Mouse (Mus musculus) midbrain, embryonic 15.5 days (tissue): ENCODE measurements around the gene Zfp286. TPM values are rescaled to one million over a fixed set of nuclear protein-coding genes. Genes with fewer than 3 reads are reported as not detected.

Experiments
- ATAC-seq: fragments of 200-750 bp; cut with Nextera tagmentation; replicated peaks from 2 replicates; pipeline ENCODE4 v1.8.0; 2017; ENCODE audit warnings: moderate TSS enrichment
- H3K27ac ChIP-seq: fragments of 300-500 bp; sonication (generic); 2 replicates; pipeline ENCODE4 v1.5.1; 2015; ENCODE audit warnings: mild to moderate bottlenecking, inconsistent platforms
- H3K27me3 ChIP-seq: fragments of 300-500 bp; sonication (generic); replicated peaks from 2 replicates; pipeline ENCODE4 v1.6.1; 2015; ENCODE audit warnings: inconsistent platforms
- H3K36me3 ChIP-seq: fragments of 300-500 bp; sonication (generic); replicated peaks from 2 replicates; pipeline ENCODE4 v1.6.1; 2015; ENCODE audit warnings: inconsistent platforms
- H3K4me1 ChIP-seq: fragments of 300-500 bp; sonication (generic); 2 replicates; pipeline ENCODE4 v1.6.1; 2015; ENCODE audit warnings: inconsistent platforms
- H3K4me2 ChIP-seq: fragments of 300-500 bp; sonication (generic); 2 replicates; pipeline ENCODE4 v1.6.1; 2015; ENCODE audit warnings: inconsistent platforms, mild to moderate bottlenecking, moderate library complexity
- H3K4me3 ChIP-seq: fragments of 300-500 bp; sonication (generic); 2 replicates; pipeline ENCODE4 v1.5.1; 2015; ENCODE audit warnings: mild to moderate bottlenecking, inconsistent platforms
- H3K9ac ChIP-seq: fragments of 300-500 bp; sonication (generic); 2 replicates; pipeline ENCODE4 v1.6.1; 2015; ENCODE audit warnings: mild to moderate bottlenecking, inconsistent platforms
- H3K9me3 ChIP-seq: fragments of 300-500 bp; sonication (generic); 2 replicates; pipeline ENCODE4 v1.6.1; 2016; ENCODE audit warnings: inconsistent platforms
- WGBS: fragments of 180-500 bp; shearing (Covaris S2); methylation state at CpG from one replicate; pipeline ENCODE4 v1.1.7; 2015; ENCODE audit warnings: mixed read lengths; 5-methylcytosine and 5-hydroxymethylcytosine counted together
- polyA plus RNA-seq: library from polyadenylated mRNA; unstranded; fragments of >200 nt; fragmentation: Nextera tagmentation; extraction: Ambion mirVana; gene quantifications from 2 replicates; pipeline ENCODE4 v1.2.1, GENCODE M21; 2015

Zfp286 gene
- polyA plus RNA-seq, 1 experiment from 2014 or later, result 36.3 TPM

GRCm38 (mm10) chr11:62741186-62741585 is 48.1 kb downstream of the Zfp286 start:
- WGBS, result 95% methylated on average over 2 of the region's 2 CpGs
- no peak for ATAC-seq
- Histone ChIP-seq H3K4me1 (peaks cover 8% of the 10 kb centered on the region; the same call in 1 of the 2 replicates), H3K36me3 (no peaks in the 10 kb centered on the region), H3K27ac (no peak overlapping the region), H3K4me3 (no peak overlapping the region), H3K4me2 (no peak overlapping the region), H3K9ac (no peak overlapping the region), H3K9me3 (no peaks in the 10 kb centered on the region), H3K27me3 (no peaks in the 10 kb centered on the region)

- Histone ChIP-seq H3K4me2 (no peak overlapping the region), H3K36me3 (peaks cover 6% of the 10 kb centered on the region; the same call in 1 of the 2 replicates), H3K9me3 (no peaks in the 10 kb centered on the region), H3K9ac (no peak overlapping the region), H3K4me3 (no peak overlapping the region), H3K27me3 (no peaks in the 10 kb centered on the region), H3K4me1 (peaks cover 22% of the 10 kb centered on the region), H3K27ac (no peak overlapping the region)
- 89% methylated on average over 3 of the region's 3 CpGs for WGBS
- no peak for ATAC-seq
Observed at GRCm38 (mm10) chr11:62732665-62733064, 56.6 kb downstream of the Zfp286 start.

GRCm38 (mm10) chr11:62732022-62732387 is 57.3 kb downstream of the Zfp286 start:
- Histone ChIP-seq H3K9me3 (no peaks in the 10 kb centered on the region), H3K36me3 (peaks cover 11% of the 10 kb centered on the region; the same call in 1 of the 2 replicates), H3K27ac (peak overlapping the region; percentile 94), H3K4me2 (peak overlapping the region; percentile 64), H3K4me3 (peak overlapping the region; percentile 77), H3K4me1 (peaks cover 22% of the 10 kb centered on the region), H3K27me3 (no peaks in the 10 kb centered on the region), H3K9ac (0 out of 2 replicates have a peak overlapping the region, but pooled peaks have one; percentile 81)
- ATAC-seq, result no peak; the same call in 1 of the 2 replicates
- WGBS, result 5% methylated on average over 5 of the region's 5 CpGs

- peak within 1 kb of the TSS; percentile 94 for H3K27ac ChIP-seq
- no peaks in the 10 kb centered on the region for H3K9me3 ChIP-seq
- peak within 1 kb of the TSS; percentile 77 for H3K4me3 ChIP-seq
- H3K27me3 ChIP-seq, result no peaks in the 10 kb centered on the region
- peak; percentile 99 for ATAC-seq
- peak within 1 kb of the TSS; percentile 64 for H3K4me2 ChIP-seq
- peaks cover 11% of the 10 kb centered on the region; the same call in 1 of the 2 replicates for H3K36me3 ChIP-seq
- WGBS, result under 1% methylated on average over 48 of the region's 48 CpGs
- peaks cover 22% of the 10 kb centered on the region for H3K4me1 ChIP-seq
- H3K9ac ChIP-seq, result peak within 1 kb of the TSS; percentile 81
Observed at GRCm38 (mm10) chr11:62731311-62732021, 57.8 kb downstream of the Zfp286 start, which contains the start of gene Zfp287. Gene Zfp287 (minus strand): TSS chr11:62731905.

- H3K36me3 ChIP-seq, result peaks cover 34% of the 10 kb centered on the region; the same call in 1 of the 2 replicates
- no peak overlapping the region for H3K9ac ChIP-seq
- H3K4me1 ChIP-seq, result peaks cover 22% of the 10 kb centered on the region
- H3K4me2 ChIP-seq, result no peak overlapping the region
- H3K9me3 ChIP-seq, result no peaks in the 10 kb centered on the region
- no peak overlapping the region for H3K27ac ChIP-seq
- 93% methylated on average over 8 of the region's 8 CpGs for WGBS
- no peak overlapping the region for H3K4me3 ChIP-seq
- no peaks in the 10 kb centered on the region for H3K27me3 ChIP-seq
- ATAC-seq, result no peak
Observed at GRCm38 (mm10) chr11:62728276-62728675, 61.0 kb downstream of the Zfp286 start.

- Histone ChIP-seq H3K9ac (no peak overlapping the region), H3K36me3 (peaks cover 46% of the 10 kb centered on the region), H3K27me3 (no peaks in the 10 kb centered on the region), H3K4me1 (no peaks in the 10 kb centered on the region), H3K4me2 (no peak overlapping the region), H3K9me3 (no peaks in the 10 kb centered on the region), H3K4me3 (no peak overlapping the region), H3K27ac (no peak overlapping the region)
- no peak for ATAC-seq
- 90% methylated on average over 5 of the region's 5 CpGs for WGBS
Observed at GRCm38 (mm10) chr11:62710657-62711056, 78.6 kb downstream of the Zfp286 start.

GRCm38 (mm10) chr11:62708252-62708651 is 81.0 kb downstream of the Zfp286 start:
- Histone ChIP-seq H3K4me1 (no peaks in the 10 kb centered on the region), H3K27me3 (no peaks in the 10 kb centered on the region), H3K9ac (no peak overlapping the region), H3K4me3 (no peak overlapping the region), H3K4me2 (no peak overlapping the region), H3K27ac (no peak overlapping the region), H3K36me3 (peaks cover 28% of the 10 kb centered on the region), H3K9me3 (no peaks in the 10 kb centered on the region)
- 76% methylated on average over 7 of the region's 7 CpGs for WGBS
- no peak for ATAC-seq

- Histone ChIP-seq H3K4me1 (no peaks in the 10 kb centered on the region), H3K27me3 (no peaks in the 10 kb centered on the region), H3K36me3 (peaks cover 13% of the 10 kb centered on the region; the same call in 1 of the 2 replicates), H3K9me3 (no peaks in the 10 kb centered on the region), H3K27ac (no peak overlapping the region), H3K4me3 (no peak overlapping the region), H3K4me2 (no peak overlapping the region), H3K9ac (no peak overlapping the region)
- WGBS, result 88% methylated on average over 2 of the region's 2 CpGs
- ATAC-seq, result no peak
Observed at GRCm38 (mm10) chr11:62706141-62706540, 83.1 kb downstream of the Zfp286 start.

Other genes starting within 250 kb of the Zfp286 start
- 4,689 and 4,874 TPM in 2 replicates for gene Ubb, start 238.3 kb downstream of the Zfp286 start, polyA plus RNA-seq
- 35.8 and 38.8 TPM in 2 replicates for gene Trpv2, start 215.0 kb downstream of the Zfp286 start, polyA plus RNA-seq
- gene Lrrc75a, start 140.9 kb downstream of the Zfp286 start, polyA plus RNA-seq, result 12.1 and 12.4 TPM in 2 replicates
- gene Mmgt2, start 140.8 kb downstream of the Zfp286 start, polyA plus RNA-seq, result 21.6 and 23.3 TPM in 2 replicates
- 22.2 and 24.9 TPM in 2 replicates for gene Zfp287, start 57.6 kb downstream of the Zfp286 start, polyA plus RNA-seq
- not detected in 2 replicates for gene Gm10428, start 36.4 kb downstream of the Zfp286 start, polyA plus RNA-seq
- gene Trim16, start 30.8 kb upstream of the Zfp286 start, polyA plus RNA-seq, result 6.2 and 6.8 TPM in 2 replicates
- gene Fbxw10, start 57.6 kb upstream of the Zfp286 start, polyA plus RNA-seq, result 0.41 and 0.50 TPM in 2 replicates
- 56.9 and 58.7 TPM in 2 replicates for gene Tvp23b, start 90.0 kb upstream of the Zfp286 start, polyA plus RNA-seq
- gene Cdrt4, start 161.7 kb upstream of the Zfp286 start, polyA plus RNA-seq, result not detected in 2 replicates